Mouse (Mus musculus): Measurements from ENCODE around the gene Slc4a8. TPM values are rescaled to one million over a fixed set of nuclear protein-coding genes. Genes with fewer than 3 reads are reported as not detected.

Gene Slc4a8
- polyA plus RNA-seq, 1 experiment from 2014 or later: 2.5 TPM

Other genes starting within 250 kb of the Slc4a8 start
- 22.3 and 23.0 TPM in 2 replicates for gene Tfcp2, start 209.7 kb upstream of the Slc4a8 start, polyA plus RNA-seq (2015; fragmentation: Nextera tagmentation; extraction: Ambion mirVana)
- gene Pou6f1, start 161.8 kb upstream of the Slc4a8 start, polyA plus RNA-seq (2015; fragmentation: Nextera tagmentation; extraction: Ambion mirVana): 4.0 and 5.2 TPM in 2 replicates
- 248 and 262 TPM in 2 replicates for gene Dazap2, start 146.4 kb upstream of the Slc4a8 start, polyA plus RNA-seq (2015; fragmentation: Nextera tagmentation; extraction: Ambion mirVana)
- gene Smagp, start 124.8 kb upstream of the Slc4a8 start, polyA plus RNA-seq (2015; fragmentation: Nextera tagmentation; extraction: Ambion mirVana): 20.5 and 22.1 TPM in 2 replicates
- 4.6 and 6.3 TPM in 2 replicates for gene Bin2, start 92.2 kb upstream of the Slc4a8 start, polyA plus RNA-seq (2015; fragmentation: Nextera tagmentation; extraction: Ambion mirVana)
- 4.2 and 9.6 TPM in 2 replicates for gene Cela1, start 73.8 kb upstream of the Slc4a8 start, polyA plus RNA-seq (2015; fragmentation: Nextera tagmentation; extraction: Ambion mirVana)
- 0.67 and 1.3 TPM in 2 replicates for gene Galnt6, start 32.4 kb upstream of the Slc4a8 start, polyA plus RNA-seq (2015; fragmentation: Nextera tagmentation; extraction: Ambion mirVana)
- 0.98 and 1.4 TPM in 2 replicates for gene Scn8a, start 108.1 kb downstream of the Slc4a8 start, polyA plus RNA-seq (2015; fragmentation: Nextera tagmentation; extraction: Ambion mirVana)